Mouse (Mus musculus) G1E (cell line): Measurements from ENCODE around the gene Unc13c.

Experiments used
- CTCF ChIP-seq: IDR thresholded peaks from 2 replicates; pipeline ENCODE4 v1.5.1; 2012; ENCODE audit warnings: low read depth, low read length, inconsistent platforms, mixed read lengths
- GATA1 ChIP-seq: IDR thresholded peaks from 2 replicates; pipeline ENCODE4 v1.6.1; 2012; ENCODE audit warnings: borderline replicate concordance, low read length, inconsistent platforms, mixed read lengths
- GATA2 ChIP-seq: IDR thresholded peaks from 2 replicates; pipeline ENCODE4 v1.6.1; 2012; ENCODE audit warnings: low read depth, low read length, inconsistent platforms, borderline replicate concordance
- POLR2AphosphoS5 ChIP-seq: IDR thresholded peaks from 2 replicates; pipeline ENCODE4 v1.6.1; 2012; ENCODE audit warnings: low read depth, low read length, inconsistent platforms; ENCODE audit not compliant: insufficient replicate concordance

- no peak for TF ChIP-seq CTCF
- no peak for TF ChIP-seq GATA1
- TF ChIP-seq POLR2AphosphoS5: no peak
- no peak for TF ChIP-seq GATA2
These were observed 287.9 kb downstream of the Unc13c start for GRCm38 (mm10) chr9:73680545-73681495.
